Mouse (Mus musculus) ES-Bruce4 (cell line): ENCODE measurements around the gene Svs5.

ENCODE experiments used
- CTCF ChIP-seq: IDR thresholded peaks from one replicate; pipeline ENCODE4 v1.8.1; 2011; ENCODE audit warnings: low read depth, low read length
- POLR2A ChIP-seq: IDR thresholded peaks from one replicate; pipeline ENCODE4 v1.8.1; 2011; ENCODE audit warnings: low read length; ENCODE audit not compliant: insufficient read depth

GRCm38 (mm10) chr2:164352697-164353096, 20.2 kb downstream of the Svs5 start:
- TF ChIP-seq CTCF (no peak), POLR2A (no peak)
